Mouse (Mus musculus) monocyte, adult 5-6 weeks (primary cell): ENCODE data around the gene Smyd1. TPM values are rescaled to one million over a fixed set of nuclear protein-coding genes. Genes with fewer than 3 reads are reported as not detected.
"Not testable (repeated sequence)": the region's sequence is repeated elsewhere in the genome, so short reads cannot be mapped to it uniquely, and the experiment has no call there.

ENCODE experiments used
- ATAC-seq: fragments of 153-309, 156-312 bp; replicated peaks from 2 replicates; pipeline ENCODE4 v1.8.0; 2017; ENCODE audit warnings: mild to moderate bottlenecking; ENCODE audit not compliant: low TSS enrichment, insufficient number of reproducible peaks, severe bottlenecking, poor library complexity, low FRiP score
- total RNA-seq: library from RNA; stranded (forward); fragments of 200-1000, 200-491, 200-594 nt; gene quantifications from 3 replicates; pipeline ENCODE4 v1.2.3, GENCODE M21; 2017

The Smyd1 gene
- total RNA-seq, 1 experiment from 2014 or later: not detected

DNA sequence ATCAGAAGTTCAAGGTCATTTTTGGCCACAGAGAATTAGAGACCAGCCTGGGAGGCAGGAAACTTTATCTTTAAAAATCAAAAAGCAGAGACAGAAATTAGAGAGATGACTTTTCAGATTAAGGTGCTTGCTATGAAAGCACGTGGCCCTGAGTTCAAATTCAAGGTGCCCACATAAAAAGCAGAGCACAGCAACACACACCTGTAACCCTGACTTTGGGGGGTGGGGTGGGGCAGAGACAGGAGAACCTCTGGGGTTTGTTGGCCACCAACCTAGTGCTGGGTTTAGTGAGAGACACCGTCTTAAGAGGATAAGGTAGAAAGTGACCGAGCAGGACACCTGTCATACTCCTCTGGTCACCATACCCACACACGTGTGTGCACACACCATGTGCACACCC is 9.5 kb upstream of the Smyd1 start:
- ATAC-seq: not testable (repeated sequence)

DNA sequence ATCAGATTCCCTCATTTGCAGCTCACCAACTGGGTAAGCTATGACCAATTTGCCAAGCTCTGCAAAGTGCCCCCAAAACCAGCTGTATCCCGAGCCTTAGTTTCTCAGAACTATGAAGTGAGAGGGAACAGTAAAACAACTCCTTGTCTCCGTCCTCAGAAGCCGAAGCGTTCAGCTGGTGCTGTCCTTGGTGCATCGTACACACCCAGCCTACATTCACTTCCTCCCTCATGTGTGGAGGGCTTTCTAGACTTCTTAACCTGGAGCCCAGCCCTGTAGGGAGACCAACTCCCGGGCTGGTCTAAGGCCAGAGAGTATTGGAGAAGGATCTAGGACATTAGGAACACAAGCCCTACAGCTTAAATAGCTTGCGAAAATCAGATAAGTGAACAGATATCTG is 8.5 kb upstream of the Smyd1 start:
- no peak for ATAC-seq

DNA sequence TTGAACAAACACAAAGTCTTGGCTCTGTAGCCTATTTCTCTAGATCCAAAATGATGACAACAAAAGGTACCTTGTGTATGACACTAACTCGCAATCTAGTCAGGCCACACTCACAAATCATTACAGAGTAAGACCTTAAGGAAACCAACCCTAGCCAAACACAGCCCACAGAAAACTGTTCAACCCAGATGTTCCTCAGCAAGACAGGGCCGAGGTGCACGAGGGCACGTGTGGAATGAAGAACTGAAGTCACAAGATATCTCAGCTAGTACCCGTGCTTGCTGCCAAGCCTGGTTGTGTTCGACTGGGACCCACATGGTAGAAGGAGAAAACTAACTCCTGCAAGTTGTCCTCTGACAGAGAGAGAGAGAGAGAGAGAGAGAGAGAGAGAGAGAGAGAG is 7.8 kb upstream of the Smyd1 start:
- no peak for ATAC-seq

DNA sequence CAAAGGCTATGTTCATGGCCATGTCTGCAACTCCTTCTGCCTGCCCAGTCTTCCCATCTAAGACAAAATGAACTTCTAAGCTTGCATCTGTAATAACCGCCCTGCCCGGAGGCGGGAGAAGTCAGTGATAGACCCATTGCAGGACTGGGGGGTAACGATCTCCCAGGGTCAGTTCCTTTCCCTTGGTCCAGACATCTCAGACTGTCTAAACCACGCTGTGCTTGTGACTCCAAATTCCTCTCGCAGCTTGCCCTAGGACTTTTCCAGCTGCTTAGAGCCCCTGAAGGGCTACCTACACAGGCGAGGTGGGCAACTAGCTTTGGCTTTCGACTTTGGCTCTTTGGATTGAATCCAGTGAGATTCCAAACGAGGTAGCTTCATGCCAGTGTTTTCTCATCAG is 2.8 kb upstream of the Smyd1 start:
- ATAC-seq: no peak

DNA sequence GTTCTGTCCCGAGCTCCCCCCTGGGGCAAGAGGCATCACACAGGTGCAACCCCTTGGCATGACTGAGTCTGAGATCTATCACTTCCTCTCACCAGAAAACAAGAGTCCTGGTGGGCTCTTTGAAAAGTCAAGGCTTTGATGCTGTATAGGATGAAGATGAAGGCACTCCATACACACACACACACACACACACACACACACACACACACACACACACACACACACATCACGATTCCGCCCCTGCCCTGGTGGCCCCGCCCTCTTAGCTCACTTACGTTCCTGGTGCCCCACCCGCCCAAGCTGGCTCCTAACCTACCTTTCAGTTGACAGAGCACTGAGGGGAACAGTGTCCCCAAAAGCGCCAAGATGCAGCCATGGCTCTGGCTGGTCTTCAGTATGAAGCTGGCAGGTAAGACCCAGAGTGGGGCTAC is 473 bp upstream of the Smyd1 start, which contains the start of gene Cd8b1:
TSS of gene Cd8b1 (plus strand) at position 298 of the 431 bp plus-strand sequence.
- no peak for ATAC-seq

DNA sequence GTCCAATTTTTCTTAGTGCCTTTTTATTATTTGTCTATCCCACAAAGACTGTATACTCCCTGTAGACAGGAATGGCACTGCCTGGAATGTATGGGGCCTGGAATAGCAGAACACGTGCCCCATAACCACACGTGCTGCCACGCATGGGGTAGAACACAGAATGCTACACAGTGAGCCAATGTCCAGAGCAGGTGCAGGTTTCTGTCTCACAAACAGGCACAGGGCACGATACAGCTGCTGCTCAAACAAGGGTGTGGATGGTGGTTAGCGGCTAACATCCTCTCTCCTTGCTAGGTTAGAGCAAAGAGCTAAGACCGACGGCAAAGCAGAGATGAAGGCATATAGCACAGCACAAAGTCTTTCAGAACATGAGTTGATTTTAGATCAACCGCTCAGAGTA is 14.5 kb downstream of the Smyd1 start:
- no peak for ATAC-seq

DNA sequence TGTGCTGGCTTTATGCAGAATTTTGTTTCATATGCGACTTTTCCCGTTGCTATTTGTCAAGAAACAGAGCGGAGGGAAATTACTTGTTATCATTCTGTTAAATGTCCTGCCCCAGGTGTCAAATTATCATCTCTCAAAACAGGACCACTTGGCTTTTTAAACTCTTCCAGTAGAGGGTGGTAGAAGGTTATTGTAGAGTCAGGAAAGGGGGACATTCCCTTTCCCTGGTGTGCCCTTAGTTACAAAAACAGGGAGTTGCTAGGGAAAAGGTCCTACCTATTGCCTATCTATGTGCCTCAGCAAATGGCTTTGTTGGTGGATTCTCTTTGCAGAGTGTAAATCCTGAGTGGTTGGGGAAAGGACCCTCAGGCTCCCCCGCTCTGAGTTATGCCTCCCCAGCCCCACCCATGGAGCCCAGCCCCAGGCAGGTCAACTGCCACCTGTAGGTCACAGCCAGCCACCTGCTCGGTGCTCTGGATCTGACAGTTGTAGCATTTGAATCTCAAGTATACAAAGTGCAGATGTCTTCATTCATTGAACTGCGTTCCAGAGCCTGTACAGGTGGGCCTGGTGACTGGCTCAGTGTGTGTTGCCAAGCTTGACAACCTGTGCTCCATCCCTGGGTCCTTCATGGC is 19.8 kb downstream of the Smyd1 start:
- no peak for ATAC-seq

DNA sequence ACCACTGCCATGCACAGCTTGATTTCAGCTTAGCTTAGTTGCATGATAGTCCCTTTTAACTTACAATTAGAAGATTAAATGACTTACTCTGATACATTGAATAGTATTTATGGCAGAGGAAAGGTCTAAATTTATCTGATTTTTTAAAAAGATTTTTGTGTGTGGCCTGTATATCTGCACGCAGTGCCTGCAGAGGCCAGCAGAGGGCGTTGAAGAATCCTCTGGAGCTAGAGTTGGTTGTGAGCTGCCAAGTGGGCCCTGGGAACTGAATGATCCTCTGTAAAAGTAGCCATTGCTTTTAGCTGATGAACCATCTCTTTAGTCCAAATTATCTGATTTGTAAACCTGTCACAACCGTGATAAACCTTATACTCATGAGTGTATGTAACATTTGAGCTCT is 23.3 kb downstream of the Smyd1 start:
- ATAC-seq: no peak

DNA sequence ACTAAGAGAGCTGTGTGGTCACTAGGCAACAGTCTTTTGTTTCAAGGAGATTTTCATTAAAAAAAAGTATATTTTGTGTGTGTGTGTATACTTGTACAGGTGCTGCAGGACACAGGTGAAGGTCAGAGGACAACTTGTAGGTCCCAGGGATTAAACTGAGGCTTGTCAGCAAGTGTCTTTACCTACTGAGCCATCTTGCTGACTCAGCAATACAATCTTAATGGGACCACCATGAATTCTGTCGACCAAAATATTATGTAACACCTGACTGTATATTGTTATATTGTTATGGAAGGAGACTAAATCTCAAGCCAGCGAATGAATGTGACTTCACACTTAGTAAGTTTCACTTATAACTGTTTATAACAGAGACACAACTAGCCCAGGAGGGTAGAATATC is 24.0 kb downstream of the Smyd1 start:
- ATAC-seq: no peak

DNA sequence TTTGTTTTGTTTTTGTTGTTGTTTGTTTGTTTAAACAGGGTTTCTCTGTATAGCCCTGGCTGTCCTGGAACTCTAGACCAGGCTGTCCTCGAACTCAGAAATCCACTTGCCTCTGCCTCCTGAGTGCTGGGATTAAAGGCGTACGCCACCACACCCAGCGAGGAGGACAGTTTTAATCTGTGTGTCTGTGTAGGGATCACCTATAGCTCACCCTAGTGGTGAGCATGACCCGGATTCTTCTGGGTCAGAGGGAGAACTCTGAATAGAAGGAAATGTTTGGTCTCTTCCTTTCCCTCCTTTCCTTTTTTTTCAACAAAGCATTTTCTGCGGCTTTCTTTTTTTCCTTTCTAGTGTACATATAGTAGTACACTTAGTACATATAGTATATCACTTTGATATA is 26.7 kb downstream of the Smyd1 start:
- ATAC-seq: no peak

DNA sequence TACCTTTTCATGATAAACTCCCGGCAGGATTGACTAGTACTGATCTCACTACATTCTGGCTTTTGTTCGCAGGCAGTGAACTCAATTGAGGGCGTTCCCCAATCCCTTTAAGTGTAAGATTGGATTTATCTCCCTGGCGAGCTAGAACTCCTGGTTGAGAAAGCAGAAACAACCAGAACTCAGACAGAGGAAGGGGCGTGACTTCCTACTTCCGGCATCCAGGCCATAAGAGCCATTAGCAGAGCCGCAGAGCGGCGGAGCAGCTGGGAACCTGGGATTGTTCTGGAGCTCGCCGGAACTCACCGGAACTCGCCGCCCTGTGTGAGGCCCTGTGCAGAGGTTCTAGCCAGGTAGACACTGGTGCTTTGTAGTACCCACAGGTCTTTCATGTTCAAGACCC is 28.5 kb downstream of the Smyd1 start:
- ATAC-seq: no peak

DNA sequence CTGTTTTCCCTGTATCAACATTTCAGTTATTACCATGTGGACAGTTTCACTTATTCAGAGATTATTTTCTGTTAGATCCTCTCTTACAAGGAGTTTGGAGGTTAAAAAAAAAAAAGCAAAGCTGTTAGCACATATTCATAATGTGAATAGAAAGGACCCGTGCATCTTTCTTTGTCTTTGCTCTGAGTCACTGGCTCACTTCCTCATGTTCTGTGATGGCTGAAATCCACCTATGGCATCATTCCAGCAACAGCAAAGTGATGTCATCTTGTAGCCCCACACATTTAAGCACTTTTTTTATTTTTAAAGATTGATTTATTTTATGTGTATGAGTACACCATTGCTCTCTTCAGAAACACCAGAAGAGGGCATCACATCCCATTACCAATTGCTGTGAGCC is 42.6 kb downstream of the Smyd1 start:
- peak; percentile 73; the same call in 1 of the 2 replicates for ATAC-seq

DNA sequence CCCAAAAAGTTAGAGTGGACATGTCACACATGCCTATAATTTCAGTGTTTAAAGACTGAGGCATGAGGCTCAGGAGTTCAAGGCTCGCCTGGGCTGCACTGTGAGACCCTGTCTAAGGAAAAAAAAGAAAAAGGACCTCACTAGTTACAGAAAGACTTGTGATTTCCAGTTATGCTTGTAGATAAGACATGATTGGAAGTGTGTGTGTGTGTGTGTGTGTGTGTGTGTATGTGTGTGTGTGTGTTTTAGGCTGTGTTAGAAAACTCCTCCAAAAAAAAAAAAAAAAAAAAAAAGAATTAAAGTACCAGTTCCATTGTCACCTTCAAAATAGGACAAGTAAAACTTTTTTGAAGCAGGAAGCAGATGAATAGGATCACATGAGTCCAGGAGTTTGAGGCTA is 47.4 kb downstream of the Smyd1 start:
- ATAC-seq: no peak

DNA sequence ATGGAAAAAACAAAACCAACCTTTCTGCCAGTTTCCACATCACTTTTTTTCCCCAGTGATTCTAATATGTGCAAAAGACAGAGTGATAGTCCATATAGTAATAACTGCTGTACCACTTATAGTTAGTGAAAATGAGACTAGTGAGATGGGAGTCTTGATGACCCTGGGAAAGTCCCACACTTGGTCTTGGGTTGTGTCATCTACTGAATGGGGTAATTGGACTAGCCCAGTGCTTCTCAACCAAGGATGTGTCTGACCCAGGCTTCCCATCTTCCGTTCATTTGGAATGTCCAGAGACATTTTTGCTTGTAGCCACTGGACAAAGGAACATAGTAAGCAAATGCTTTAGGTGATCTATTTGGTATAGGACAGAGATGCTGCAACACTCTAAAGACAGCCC is 48.3 kb downstream of the Smyd1 start:
- ATAC-seq: no peak

DNA sequence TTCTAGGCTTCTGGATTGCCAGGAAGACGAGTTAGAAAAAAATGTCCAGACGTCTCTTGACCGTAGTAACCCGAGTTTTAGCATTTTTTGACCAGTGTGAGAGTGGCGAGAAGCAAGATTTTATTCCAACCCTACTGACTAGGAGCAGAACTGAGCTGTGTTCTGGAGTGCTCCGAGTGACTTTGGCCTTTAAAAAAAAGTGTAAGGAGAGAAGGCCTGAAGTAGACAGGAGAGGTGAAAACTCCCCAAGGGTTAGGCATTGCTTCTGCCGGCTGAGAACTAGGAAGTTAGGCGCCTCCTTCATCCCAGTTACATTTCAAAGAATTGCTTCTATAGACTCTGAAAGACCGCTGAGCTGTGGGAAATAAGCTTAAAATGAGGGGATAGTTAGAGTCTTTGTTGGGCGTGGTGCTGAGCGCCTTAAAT is 49.7 kb downstream of the Smyd1 start:
- no peak for ATAC-seq

DNA sequence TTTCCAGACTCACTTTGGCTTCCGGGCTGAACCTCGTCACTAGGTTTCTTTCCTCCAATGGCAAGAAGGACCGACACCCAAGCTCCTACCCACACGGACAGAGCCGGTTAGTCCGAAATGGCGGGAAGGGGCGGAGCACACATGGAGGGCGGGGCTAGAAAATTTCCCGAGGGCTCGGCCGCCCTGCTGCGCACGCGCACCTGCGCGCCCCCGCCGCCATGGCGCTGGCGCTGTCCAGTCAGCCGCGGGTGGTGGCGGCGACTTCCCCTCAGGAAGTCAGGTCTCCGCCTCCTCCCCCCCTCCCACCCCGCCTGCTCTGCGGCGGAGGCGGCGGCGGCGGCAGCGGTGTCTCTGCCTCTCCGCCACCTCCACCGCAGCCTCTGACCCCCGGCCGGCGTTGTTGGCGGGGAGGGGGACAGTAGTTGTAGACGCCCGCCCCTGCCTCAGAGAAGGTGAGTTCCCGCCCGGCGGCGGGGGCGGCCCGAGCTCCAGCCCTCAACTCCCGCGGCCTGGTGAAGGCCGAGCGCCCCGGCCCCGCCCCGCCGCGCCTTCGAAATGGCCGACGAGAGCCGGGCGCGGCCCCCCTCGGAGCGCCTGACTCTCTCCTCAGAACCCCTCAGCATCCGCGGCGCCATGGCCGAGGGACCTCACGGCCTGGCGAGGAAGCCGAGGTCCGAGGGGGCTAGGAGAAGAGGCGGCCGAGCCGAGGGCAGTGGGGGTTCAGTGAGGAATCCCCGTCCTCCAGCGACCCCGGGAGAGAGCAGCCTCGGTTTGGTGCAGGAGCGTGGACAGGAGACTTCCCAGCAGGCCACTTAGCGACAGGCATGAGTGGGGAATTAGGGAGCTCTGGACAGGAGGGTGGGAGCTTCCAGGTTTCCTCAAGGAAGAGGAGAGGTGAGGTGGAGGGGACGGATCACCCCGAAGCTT is 50.4 kb downstream of the Smyd1 start, which contains the start of gene Krcc1:
TSS of gene Krcc1 (plus strand) at position 289 of the 927 bp plus-strand sequence.
- ATAC-seq: peak; percentile 95

DNA sequence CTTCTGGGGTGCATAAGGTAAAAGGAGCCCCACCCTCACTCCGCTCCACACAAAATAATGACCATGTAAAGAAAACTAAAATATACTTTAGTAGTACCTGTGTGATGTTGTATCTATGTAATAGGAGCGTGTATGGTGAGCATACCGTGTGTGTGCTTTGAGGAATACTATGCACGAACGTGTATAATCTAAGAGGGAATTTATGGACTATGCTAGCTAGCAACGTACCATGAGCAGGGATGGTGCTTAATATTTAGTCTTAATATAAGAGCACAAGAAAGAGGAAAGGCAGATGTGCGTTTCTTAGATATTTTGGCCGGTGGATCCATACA is 51.0 kb downstream of the Smyd1 start:
- no peak; the same call in 1 of the 2 replicates for ATAC-seq

DNA sequence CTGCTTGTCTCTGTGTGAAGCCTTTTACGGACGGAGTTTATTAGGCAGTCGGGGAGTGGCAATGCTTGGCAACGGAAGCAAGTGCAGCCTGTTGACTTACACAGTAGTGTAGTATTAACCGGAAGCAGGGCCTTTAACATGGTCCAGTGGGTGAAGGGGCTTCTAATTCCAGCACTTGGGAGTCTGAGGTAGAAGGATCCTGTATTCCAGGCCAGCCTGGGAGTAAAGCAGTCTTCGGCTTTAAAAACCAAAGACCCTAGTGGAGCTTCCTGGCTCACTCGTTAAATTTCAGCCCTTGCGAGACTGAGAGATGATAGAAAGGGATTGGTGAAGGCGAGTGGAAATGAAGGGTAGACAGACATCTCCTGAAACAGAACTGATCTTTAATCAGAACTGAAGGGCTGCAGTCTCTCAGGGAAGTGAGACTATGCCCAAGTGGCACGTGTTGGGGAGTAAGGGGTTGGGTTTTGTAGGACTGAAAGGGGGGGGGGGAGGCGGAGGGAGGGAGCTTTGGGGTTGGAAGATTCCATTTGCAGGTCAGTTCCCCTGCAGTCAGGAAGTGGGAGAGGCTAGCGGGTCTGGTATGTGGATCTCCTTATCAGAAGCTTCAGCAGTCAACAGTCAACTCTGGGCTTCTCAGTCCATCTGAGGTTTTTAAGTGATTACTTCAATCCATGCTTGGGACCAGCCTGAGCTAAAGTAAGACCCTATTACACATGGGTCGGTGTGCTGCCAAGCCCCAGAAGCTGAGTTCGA is 51.6 kb downstream of the Smyd1 start:
- peak; percentile 25 for ATAC-seq

DNA sequence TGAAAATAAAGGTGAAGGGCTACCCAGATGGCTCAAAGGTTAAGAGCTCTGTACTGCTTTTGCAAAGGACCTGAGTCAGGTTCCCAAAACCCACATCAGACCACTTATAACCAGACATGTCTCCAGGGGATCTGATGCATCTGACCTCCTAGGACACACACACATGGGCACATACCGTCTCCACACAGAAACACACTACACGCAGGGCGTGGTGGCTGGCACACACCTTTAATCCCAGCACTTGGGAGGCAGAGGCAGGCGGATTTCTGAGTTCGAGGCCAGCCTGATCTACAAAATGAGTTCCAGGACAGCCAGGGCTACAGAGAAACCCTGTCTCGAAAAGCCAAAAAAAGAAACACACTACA is 52.4 kb downstream of the Smyd1 start:
- not testable (repeated sequence) for ATAC-seq
